Mouse (Mus musculus): ENCODE results near the gene Pcca.

Pcca gene

GRCm38 (mm10) chr14:122747860-122748842, 214.0 kb downstream of the Pcca start:
- DNase-seq (ENCODE audit: low spot score in 2 of 2) = no peak

DNA sequence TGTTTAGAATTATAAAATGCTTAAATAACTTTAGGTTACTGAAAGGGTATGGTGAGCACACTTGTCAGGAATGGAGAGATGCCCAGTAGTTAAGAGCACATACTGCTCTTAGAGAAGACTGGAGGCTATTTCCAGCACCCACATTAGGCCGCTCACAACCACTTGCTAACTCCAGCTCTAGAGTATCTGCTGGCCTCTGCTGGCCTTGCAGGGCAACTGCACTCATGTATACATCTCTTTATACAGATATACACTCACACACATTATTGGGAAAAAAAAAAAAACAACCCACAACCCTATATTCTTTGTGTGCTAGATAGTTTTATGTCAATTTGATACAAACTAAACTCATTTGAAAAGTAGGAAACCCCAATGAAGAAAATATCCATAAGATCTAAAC, 217.4 kb downstream of the Pcca start:
- no peak for DNase-seq (ENCODE audit: low spot score in 2 of 2)

GRCm38 (mm10) chr14:122753278-122753677, 219.2 kb downstream of the Pcca start:
- no peak for DNase-seq (ENCODE audit: low spot score in 2 of 2)

GRCm38 (mm10) chr14:122754311-122754710, 220.2 kb downstream of the Pcca start:
- DNase-seq (ENCODE audit: low spot score in 2 of 2) = no peak

GRCm38 (mm10) chr14:122755559-122755958, 221.4 kb downstream of the Pcca start:
- no peak for DNase-seq (ENCODE audit: low spot score in 2 of 2)

- no peak for DNase-seq (ENCODE audit: low spot score in 2 of 2)
These were observed 222.5 kb downstream of the Pcca start for GRCm38 (mm10) chr14:122756671-122757070.

- DNase-seq (ENCODE audit: low spot score in 2 of 2) = no peak
These were observed 225.8 kb downstream of the Pcca start for GRCm38 (mm10) chr14:122759890-122760289.

DNA sequence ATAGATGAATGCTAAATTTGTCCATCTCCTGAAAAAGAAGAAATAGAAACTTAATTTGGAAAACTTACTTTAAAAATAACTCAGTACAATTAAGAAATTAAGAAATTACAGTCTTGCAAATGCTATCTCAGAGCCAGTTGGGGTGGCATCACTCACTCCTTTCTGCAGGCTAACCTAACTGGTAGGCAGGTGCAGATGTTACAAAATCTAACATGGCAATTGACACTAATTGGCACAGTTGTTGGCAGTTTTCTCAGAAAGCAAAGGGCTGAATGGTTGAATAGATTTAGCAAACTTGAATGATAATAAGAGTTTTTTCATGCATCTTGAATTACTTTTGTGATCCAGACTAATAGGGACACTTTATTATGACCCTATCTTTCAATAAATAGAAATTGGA, 226.7 kb downstream of the Pcca start:
- no peak for DNase-seq (ENCODE audit: low spot score in 2 of 2)

GRCm38 (mm10) chr14:122762603-122763002, 228.5 kb downstream of the Pcca start:
- DNase-seq (ENCODE audit: low spot score in 2 of 2) = no peak

DNA sequence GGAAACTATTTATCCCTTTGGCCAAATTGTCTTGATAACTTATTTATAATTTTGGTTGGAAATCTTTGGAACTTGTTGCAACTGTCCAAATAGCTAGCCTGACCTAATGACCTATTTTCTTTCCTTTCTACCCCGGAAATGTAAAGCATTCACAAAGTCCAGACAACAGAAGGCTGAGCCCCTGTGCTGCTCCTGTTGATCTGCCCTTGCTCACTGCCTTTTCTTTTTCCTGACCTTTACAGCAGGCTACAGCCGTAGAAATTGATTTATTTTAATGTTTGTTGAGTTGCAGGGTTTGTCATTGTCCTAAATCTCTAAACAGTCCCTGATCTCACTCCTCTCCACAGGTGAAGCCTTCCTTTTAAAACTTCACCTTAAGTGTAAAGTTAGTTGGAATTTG, 231.8 kb downstream of the Pcca start:
- no peak for DNase-seq (ENCODE audit: low spot score in 2 of 2)

- no peak for DNase-seq (ENCODE audit: low spot score in 2 of 2)
These were observed 232.3 kb downstream of the Pcca start for GRCm38 (mm10) chr14:122766448-122766847.

GRCm38 (mm10) chr14:122784701-122785100, 250.6 kb downstream of the Pcca start:
- no peak for DNase-seq (ENCODE audit: low spot score in 2 of 2)

GRCm38 (mm10) chr14:122788199-122788598, 254.1 kb downstream of the Pcca start:
- DNase-seq (ENCODE audit: low spot score in 2 of 2) = no peak

DNA sequence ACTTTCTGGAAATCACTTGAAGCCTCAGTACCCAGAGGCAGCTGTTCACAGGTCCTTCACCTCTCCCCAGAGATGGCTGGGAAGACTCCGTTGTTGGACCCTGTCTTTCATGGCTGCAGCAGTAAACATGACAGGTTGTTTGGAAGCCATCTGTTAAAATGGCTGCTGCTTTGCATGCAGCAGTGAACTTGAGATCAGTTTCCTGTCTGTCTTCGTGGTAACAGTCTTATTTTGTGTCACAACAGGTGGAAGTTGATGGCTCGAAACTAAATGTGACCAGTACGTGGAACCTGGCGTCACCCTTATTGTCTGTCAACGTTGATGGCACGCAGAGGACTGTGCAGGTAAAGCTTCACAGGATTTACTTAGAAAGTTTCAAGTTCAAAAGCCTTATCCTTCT, 256.0 kb downstream of the Pcca start:
- DNase-seq (ENCODE audit: low spot score in 2 of 2) = no peak

- no peak for DNase-seq (ENCODE audit: low spot score in 2 of 2)
These were observed 259.2 kb downstream of the Pcca start for GRCm38 (mm10) chr14:122793368-122793767.

GRCm38 (mm10) chr14:122800296-122800695, 266.2 kb downstream of the Pcca start:
- no peak for DNase-seq (ENCODE audit: low spot score in 2 of 2)

DNA sequence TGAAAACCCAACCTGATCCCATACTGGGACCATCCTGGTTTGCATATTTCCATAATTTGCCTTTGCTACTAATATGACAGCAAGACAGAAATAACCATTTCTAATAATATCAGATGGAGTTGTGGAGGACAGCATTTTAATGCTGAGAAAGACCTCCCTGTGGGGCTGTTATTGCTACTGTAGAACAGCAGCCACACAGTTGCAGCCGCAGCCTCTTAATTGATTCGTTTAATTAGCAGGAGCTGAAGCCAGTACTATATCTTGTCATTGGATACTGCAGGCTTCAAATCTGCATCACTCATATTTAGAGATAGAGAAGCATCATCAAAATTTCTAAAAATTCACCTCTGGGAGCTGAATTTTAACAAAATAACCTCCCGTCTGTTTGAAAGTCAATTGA, 286.9 kb downstream of the Pcca start:
- no peak for DNase-seq (ENCODE audit: low spot score in 2 of 2)

- DNase-seq (ENCODE audit: low spot score in 2 of 2) = no peak
These were observed 289.7 kb downstream of the Pcca start for GRCm38 (mm10) chr14:122823791-122824190.

DNA sequence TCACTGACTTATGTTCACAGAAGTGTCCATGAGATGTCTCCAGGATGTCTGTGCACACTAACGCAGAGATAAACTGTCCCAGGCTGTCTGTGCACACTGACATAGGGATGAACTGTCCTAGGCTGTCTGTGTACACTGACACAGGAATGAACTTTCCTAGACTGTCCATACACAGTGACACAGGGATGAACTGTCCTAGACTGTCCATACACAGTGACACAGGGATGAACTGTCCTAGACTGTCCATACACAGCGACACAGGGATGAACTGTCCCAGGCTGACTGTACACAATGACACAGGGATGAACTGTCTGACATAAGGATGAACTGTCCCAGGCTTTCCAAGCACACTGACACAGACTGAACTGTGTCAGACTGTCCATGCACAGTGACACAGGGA, 291.3 kb downstream of the Pcca start:
- no peak for DNase-seq (ENCODE audit: low spot score in 2 of 2)

- no peak for DNase-seq (ENCODE audit: low spot score in 2 of 2)
These were observed 296.3 kb downstream of the Pcca start for GRCm38 (mm10) chr14:122830433-122830832.

DNA sequence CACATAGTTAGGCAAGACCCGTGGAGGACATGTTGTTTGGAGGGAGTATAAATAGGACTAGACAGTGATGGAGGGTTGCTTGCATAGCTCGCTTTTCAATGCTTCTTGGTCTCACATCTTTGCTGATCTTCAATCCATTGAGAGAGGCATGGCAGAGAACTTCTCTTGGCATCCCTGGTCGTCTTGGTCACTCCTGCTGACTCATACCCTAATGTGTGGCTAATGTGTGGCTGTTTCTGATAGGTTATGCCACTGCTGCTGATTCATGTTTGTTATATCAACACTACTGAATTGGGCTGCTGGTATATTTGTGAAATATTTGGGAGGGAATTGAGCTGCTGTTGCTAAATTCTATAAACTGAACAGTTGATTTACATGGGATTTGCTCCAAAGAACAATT, 299.5 kb downstream of the Pcca start:
- DNase-seq (ENCODE audit: low spot score in 2 of 2) = no peak

DNA sequence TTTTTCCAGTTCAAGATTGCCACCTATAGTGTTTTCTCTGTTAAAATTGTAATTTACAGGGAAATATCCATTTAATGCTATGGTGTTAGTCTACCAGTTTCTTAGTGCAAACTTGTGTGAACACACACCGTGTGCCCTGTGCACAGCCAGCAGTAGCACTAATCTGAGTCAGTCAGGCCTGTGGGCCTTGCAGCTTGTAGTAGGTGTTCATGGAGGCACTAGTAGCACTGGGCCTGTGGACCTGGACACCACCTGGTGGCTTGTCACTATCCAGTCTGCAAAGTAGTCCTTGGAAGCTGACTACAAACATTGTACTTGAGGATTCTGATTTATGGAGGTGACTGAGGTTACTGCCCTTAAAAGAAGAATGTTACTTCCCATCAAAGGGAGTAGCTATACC, 300.6 kb downstream of the Pcca start:
- no peak for DNase-seq (ENCODE audit: low spot score in 2 of 2)

DNA sequence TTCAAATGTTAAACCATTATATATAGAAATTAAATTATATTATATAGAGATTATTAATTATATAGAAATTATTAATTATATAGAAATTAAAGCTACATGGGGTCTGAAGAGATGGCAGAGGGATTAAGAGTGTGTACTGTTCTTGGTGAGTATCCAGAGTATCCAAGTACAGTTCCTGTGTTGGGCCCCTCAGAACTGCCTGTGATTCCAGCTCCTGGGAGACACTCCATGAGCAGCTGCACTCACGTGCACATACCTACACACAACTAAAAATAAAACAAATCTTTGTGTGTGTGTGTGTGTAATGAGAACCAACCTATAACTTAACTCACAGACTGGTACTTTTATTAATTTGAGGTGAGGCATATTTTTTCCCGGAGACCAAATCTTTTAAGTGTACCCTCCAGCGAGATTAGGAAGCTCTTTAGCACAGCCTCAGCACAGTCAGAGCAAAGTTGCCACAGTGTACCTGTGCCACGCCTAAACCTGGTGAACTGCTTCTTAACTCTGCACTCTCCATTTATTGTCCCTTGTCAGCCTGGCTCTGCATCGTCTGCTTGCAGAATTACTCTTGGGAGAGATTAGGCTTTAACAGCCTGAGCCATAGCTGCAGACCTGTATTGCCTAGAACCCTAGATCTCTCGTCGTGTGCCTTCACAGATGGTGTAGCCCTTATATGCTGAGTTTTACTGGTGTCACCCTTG, 301.5 kb downstream of the Pcca start:
- DNase-seq (ENCODE audit: low spot score in 2 of 2) = no peak

Measured in frontal cortex, postnatal 25 days (tissue).